Comparison of ENCODE assay signal across 23 mouse cellular contexts in genomic region chr1:130698601-130699000, GRCm38 (mm10). TPM values are rescaled to one million over a fixed set of nuclear protein-coding genes. Genes with fewer than 3 reads are reported as not detected.
DNase-seq lines count a peak whose midpoint lies in the region.
"Had no signal": no experiment of that assay in that cellular context is flagged by ENCODE, and none has a peak within 500 bp of the region (broad histone marks: within the 10 kb centered on the region; RNA-seq: fewer than 3 reads in every experiment).

No protein-coding gene starts in this region.

- H3K27ac ChIP-seq in heart, embryonic 10.5 days, result no peak overlapping the region

- no peak overlapping the region for H3K4me3 ChIP-seq in heart, embryonic 10.5 days

- H3K4me1 ChIP-seq in heart, embryonic 10.5 days, result no peaks in the 10 kb centered on the region

- 91% methylated on average over 5 of the region's 5 CpGs for WGBS in heart, embryonic 10.5 days

- peaks cover 48% of the 10 kb centered on the region for H3K36me3 ChIP-seq in heart, embryonic 10.5 days

- intact Hi-C loops in heart, postnatal 25 days (cut with DNase I), result no loop called here
- intact Hi-C loops in heart, postnatal 36 days (cut with DNase I), result loop anchor here (10.0 kb wide), 1 partner anchor 346 kb away; no protein-coding TSS in a partner anchor

- H3K27me3 ChIP-seq in heart, embryonic 10.5 days (ENCODE audit: insufficient read depth, poor library complexity, severe bottlenecking), result no peaks in the 10 kb centered on the region
- H3K27me3 ChIP-seq: CH12.LX, Patski had no signal

- DNase-seq in heart, adult 11 months, result peak; percentile 54
- DNase-seq in heart, postnatal 25 days (ENCODE audit: low spot score), result no peak
- peak; percentile 71 for DNase-seq in heart, embryonic 10.5 days (ENCODE audit: low spot score)
- DNase-seq in heart, postnatal 36 days, result no peak
- DNase-seq: adrenal gland, adult 2 months; adrenal gland, adult 8-10 months; adrenal gland, postnatal 10 days; adrenal gland, postnatal 14 days; adrenal gland, postnatal 25 days; adrenal gland, postnatal 36 days; B cell, adult 2 months; cerebellum, adult 11 months; cerebellum, adult 11-12 months; cerebellum, adult 18-20 months had no signal

- no peaks in the 10 kb centered on the region for H3K9me3 ChIP-seq in heart, embryonic 10.5 days
- H3K9me3 ChIP-seq: G1E had no signal

RNA-seq across cellular contexts. Expression of gene Gm29427, which starts 17.0 kb away (rescaled TPM):
- total RNA-seq in heart, postnatal 25 days (2021), result under 1 TPM in 1 of 2 experiments, not detected in 1; 0.23 TPM
- polyA plus RNA-seq in heart, embryonic 10.5 days (2016; fragmentation: Nextera tagmentation; extraction: Ambion mirVana), result not detected in 2 replicates
- under 1 TPM in 1 of 2 experiments, not detected in 1; 0.43 TPM for total RNA-seq in heart, postnatal 36 days (2021)
- total RNA-seq: adrenal gland, adult 2 months; adrenal gland, postnatal 10 days; adrenal gland, postnatal 14 days; adrenal gland, postnatal 36 days; CH12.LX; MEL had no signal
- polyA plus RNA-seq: activated CD4-positive, CD25-positive, alpha-beta regulatory T cell, adult 4 months; adrenal gland, adult 2 months; brain, embryonic 14.5 days; C2C12; CD4-positive, CD25-positive, alpha-beta regulatory T cell, adult 4 months; G1E had no signal

RNA-seq across cellular contexts. Expression of gene Yod1, which starts 18.5 kb away (rescaled TPM):
- total RNA-seq in heart, postnatal 25 days (2021), result 1 to 10 TPM; 4.6 to 5.8 TPM
- polyA plus RNA-seq in heart, embryonic 10.5 days (2016; fragmentation: Nextera tagmentation; extraction: Ambion mirVana), result 8.6 and 10.1 TPM in 2 replicates
- 1 to 10 TPM; 3.8 to 5.0 TPM for total RNA-seq in heart, postnatal 36 days (2021)

RNA-seq across cellular contexts. Expression of gene Pfkfb2, which starts 30.5 kb away (rescaled TPM):
- total RNA-seq in heart, postnatal 25 days (2021), result 10 to 100 TPM; 64.4 to 69.2 TPM
- 5.0 and 7.4 TPM in 2 replicates for polyA plus RNA-seq in heart, embryonic 10.5 days (2016; fragmentation: Nextera tagmentation; extraction: Ambion mirVana)
- total RNA-seq in heart, postnatal 36 days (2021), result 10 to 100 TPM; 63.8 to 76.3 TPM

RNA-seq across cellular contexts. Expression of gene AA986860, which starts 33.2 kb away (rescaled TPM):
- under 1 TPM; 0.31 to 0.64 TPM for total RNA-seq in heart, postnatal 25 days (2021)
- 0.67 and 1.1 TPM in 2 replicates for polyA plus RNA-seq in heart, embryonic 10.5 days (2016; fragmentation: Nextera tagmentation; extraction: Ambion mirVana)
- under 1 TPM; 0.72 to 0.81 TPM for total RNA-seq in heart, postnatal 36 days (2021)

RNA-seq across cellular contexts. Expression of gene C4bp, which starts 37.2 kb away (rescaled TPM):
- not detected for total RNA-seq in heart, postnatal 25 days (2021)
- polyA plus RNA-seq in heart, embryonic 10.5 days (2016; fragmentation: Nextera tagmentation; extraction: Ambion mirVana), result not detected in 2 replicates
- not detected for total RNA-seq in heart, postnatal 36 days (2021)
- total RNA-seq: adrenal gland, postnatal 25 days; ES-E14; MEL had no signal
- polyA plus RNA-seq: activated CD4-positive, CD25-positive, alpha-beta regulatory T cell, adult 4 months; C2C12; CD4-positive, CD25-positive, alpha-beta regulatory T cell, adult 4 months; G1E had no signal

Comparison
In these comparisons a context has a peak if more than half of its experiments do, and no peak if none do; other contexts are left out.
1. DNase-seq: peak in heart, adult 11 months (single experiment) and heart, embryonic 10.5 days (single experiment); none in heart, postnatal 25 days (single experiment) and heart, postnatal 36 days (0 of 2).